Mouse (Mus musculus) hindbrain, postnatal 0 days (tissue): ENCODE measurements at regions not wholly inside any gene's neighbourhood (a gene's known extent, or its start where the extent isn't known, plus 50 kb on each side); places are given as distances from the start of the nearest gene placed in this dataset.

Experiments used
- ATAC-seq: fragments of 200-750 bp; cut with Nextera tagmentation; 2 replicates; pipeline ENCODE4 v1.8.0; 2017; ENCODE audit warnings: mild to moderate bottlenecking, moderate TSS enrichment, moderate library complexity
- DNase-seq: peaks from one replicate; pipeline ENCODE4 v3.0.0-alpha.2; 2015; ENCODE audit warnings: low spot score
- H3K27ac ChIP-seq: fragments of 300-500 bp; sonication (generic); 2 replicates; pipeline ENCODE4 v1.5.1; 2014; ENCODE audit warnings: mild to moderate bottlenecking
- H3K27me3 ChIP-seq: fragments of 300-500 bp; sonication (generic); 2 replicates; pipeline ENCODE4 v1.6.1; 2014; ENCODE audit warnings: low read length, mixed read lengths; ENCODE audit not compliant: insufficient read depth
- H3K36me3 ChIP-seq: fragments of 300-500 bp; sonication (generic); 2 replicates; pipeline ENCODE4 v1.6.1; 2014; ENCODE audit warnings: low read length, mixed read lengths; ENCODE audit not compliant: insufficient read depth
- H3K4me1 ChIP-seq: fragments of 300-500 bp; sonication (generic); 2 replicates; pipeline ENCODE4 v1.6.1; 2014; ENCODE audit warnings: antibody characterized with exemption, low read length, mixed read lengths; ENCODE audit not compliant: insufficient read depth
- H3K4me2 ChIP-seq: fragments of 300-500 bp; sonication (generic); 2 replicates; pipeline ENCODE4 v1.6.1; 2014; ENCODE audit warnings: low read depth, mild to moderate bottlenecking, low read length, moderate library complexity, mixed read lengths
- H3K4me3 ChIP-seq: fragments of 300-500 bp; sonication (generic); 2 replicates; pipeline ENCODE4 v1.5.1; 2014; ENCODE audit warnings: low read length
- H3K9ac ChIP-seq: fragments of 300-500 bp; sonication (generic); replicated peaks from 2 replicates; pipeline ENCODE4 v1.6.1; 2014; ENCODE audit warnings: mild to moderate bottlenecking, low read length, moderate library complexity, mixed read lengths
- H3K9me3 ChIP-seq: fragments of 300-500 bp; sonication (generic); 2 replicates; pipeline ENCODE4 v1.6.1; 2016; ENCODE audit warnings: low read length, mixed read lengths
- CTCF ChIP-seq: IDR thresholded peaks from 2 replicates; pipeline ENCODE4 v1.5.1; 2016; ENCODE audit warnings: antibody characterized with exemption, control low read depth, low read depth
- WGBS: fragments of 180-500 bp; shearing (Covaris S2); extraction: QIAGEN DNeasy Blood & Tissue Kit; methylation state at CpG from one replicate; pipeline ENCODE4 v1.1.7; 2014; 5-methylcytosine and 5-hydroxymethylcytosine counted together

- DNase-seq (no peak), ATAC-seq (no peak)
- no peak for TF ChIP-seq CTCF
- 79% methylated on average over 2 of the region's 2 CpGs for WGBS
- no peak overlapping the region for H3K4me3 ChIP-seq
- no peak overlapping the region for H3K9ac ChIP-seq
- no peak overlapping the region for H3K27ac ChIP-seq
- no peaks in the 10 kb centered on the region for H3K4me1 ChIP-seq
- H3K36me3 ChIP-seq, result no peaks in the 10 kb centered on the region
- H3K4me2 ChIP-seq, result no peak overlapping the region
- no peaks in the 10 kb centered on the region for H3K9me3 ChIP-seq
- no peaks in the 10 kb centered on the region for H3K27me3 ChIP-seq
These were observed 304.9 kb downstream of the Rfpl4b start for GRCm38 (mm10) chr10:38516636-38517035.
